In the genomic region with DNA sequence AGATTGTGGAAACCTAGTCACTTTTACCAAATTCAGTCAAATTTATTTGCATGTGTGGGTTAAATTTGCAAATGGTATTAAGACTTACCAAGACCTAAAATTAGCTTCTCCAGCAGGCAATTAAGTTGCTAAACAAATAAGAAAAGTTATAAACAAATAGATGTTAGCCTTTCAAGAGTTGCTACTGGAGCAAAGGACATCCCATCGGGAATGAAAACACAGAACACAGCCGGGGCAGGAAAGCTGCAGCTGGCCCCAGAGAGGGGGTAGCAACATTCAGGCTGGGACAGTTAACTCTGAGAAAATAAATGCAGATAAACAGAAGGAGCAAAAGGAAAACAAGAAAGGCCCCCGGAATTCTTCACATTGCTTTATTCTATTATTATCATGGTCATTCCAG, we compare ENCODE assay signal across 24 mouse cellular contexts. TPM values are rescaled to one million over a fixed set of nuclear protein-coding genes. Genes with fewer than 3 reads are reported as not detected.
DNase-seq lines count a peak whose midpoint lies in the region; ATAC-seq and TF ChIP-seq lines count a peak whose summit lies in the region.
"Had no signal": no experiment of that assay in that cellular context is flagged by ENCODE, and none has a peak within 500 bp of the region (broad histone marks: within the 10 kb centered on the region; RNA-seq: fewer than 3 reads in every experiment).

No protein-coding gene starts in this region.

- no peak for TF ChIP-seq CTCF in lung, embryonic 14.5 days (IDR thresholded peaks at IDR 0.05; ENCODE audit: low read depth)
- no peak for TF ChIP-seq CTCF in cerebellum, adult 2 months (IDR thresholded peaks at IDR 0.05; ENCODE audit: borderline replicate concordance, insufficient read depth, low read depth, low read length)

- no peaks in the 10 kb centered on the region for H3K9me3 ChIP-seq in lung, embryonic 14.5 days (ENCODE audit: low read depth, low read length)
- H3K9me3 ChIP-seq: forebrain, embryonic 10.5 days; forebrain, embryonic 13.5 days; hindbrain, embryonic 10.5 days; hindbrain, embryonic 13.5 days had no signal

- H3K4me1 ChIP-seq in lung, embryonic 14.5 days (ENCODE audit: insufficient read depth) = peaks cover 8% of the 10 kb centered on the region; the same call in 1 of the 2 replicates
- H3K4me1 ChIP-seq in cerebellum, adult 2 months (ENCODE audit: control insufficient read depth, insufficient read depth, low read length) = no peaks in the 10 kb centered on the region

- no peaks in the 10 kb centered on the region for H3K36me3 ChIP-seq in lung, embryonic 14.5 days (ENCODE audit: insufficient read depth)
- H3K36me3 ChIP-seq: forebrain, embryonic 10.5 days; hindbrain, embryonic 10.5 days; hindbrain, embryonic 13.5 days had no signal

- no peak for ATAC-seq in lung, embryonic 14.5 days (ENCODE audit: insufficient read depth)
- ATAC-seq: activated CD4-positive, CD25-positive, alpha-beta regulatory T cell, adult 4 months; forebrain, embryonic 13.5 days; forebrain, embryonic 16.5 days; hindbrain, embryonic 16.5 days had no signal

- H3K27me3 ChIP-seq in lung, embryonic 14.5 days (ENCODE audit: insufficient read depth, low read length) = no peaks in the 10 kb centered on the region
- H3K27me3 ChIP-seq in cerebellum, adult 2 months (ENCODE audit: control insufficient read depth, insufficient read depth, low read length) = no peaks in the 10 kb centered on the region
- H3K27me3 ChIP-seq: forebrain, embryonic 13.5 days; hindbrain, embryonic 13.5 days had no signal

- no peak overlapping the region for H3K4me2 ChIP-seq in lung, embryonic 14.5 days
- H3K4me2 ChIP-seq: forebrain, embryonic 13.5 days; heart, embryonic 11.5 days; hindbrain, embryonic 13.5 days had no signal

- 13% methylated on average over 3 of the region's 3 CpGs for WGBS in lung, embryonic 14.5 days
- 64% methylated on average over 3 of the region's 3 CpGs for WGBS in cerebellum, adult 2 months

- peak overlapping the region; percentile 67 for H3K27ac ChIP-seq in lung, embryonic 14.5 days (ENCODE audit: low read depth)
- no peak overlapping the region for H3K27ac ChIP-seq in cerebellum, adult 2 months (ENCODE audit: insufficient read depth, low read length)
- H3K27ac ChIP-seq: forebrain, embryonic 10.5 days; forebrain, embryonic 13.5 days; hindbrain, embryonic 10.5 days; hindbrain, embryonic 13.5 days had no signal

- no peak overlapping the region for H3K4me3 ChIP-seq in lung, embryonic 14.5 days (ENCODE audit: low read depth, low read length)
- H3K4me3 ChIP-seq in cerebellum, adult 2 months (replicated peaks; ENCODE audit: insufficient read depth, low read depth, low read length) = no peak overlapping the region
- H3K4me3 ChIP-seq: forebrain, embryonic 10.5 days; forebrain, embryonic 13.5 days; hindbrain, embryonic 10.5 days; hindbrain, embryonic 13.5 days had no signal

- DNase-seq in heart, adult 11 months = peak; percentile 68
- no peak for DNase-seq in heart, postnatal 4 days
- DNase-seq in lung, embryonic 14.5 days = peak; percentile 62
- no peak for DNase-seq in lung, postnatal 36 days
- DNase-seq in lung, postnatal 10 days = peak; percentile 29
- DNase-seq in lung, postnatal 14 days = no peak
- DNase-seq in cerebellum, adult 2 months = no peak
- DNase-seq: adrenal gland, postnatal 10 days; adrenal gland, postnatal 36 days; cerebellum, adult 11 months; cerebellum, adult 8-10 months; cerebellum, postnatal 10 days; cerebellum, postnatal 36 days; gastrocnemius, postnatal 10 days; gastrocnemius, postnatal 36 days had no signal

- no peak overlapping the region for H3K9ac ChIP-seq in lung, embryonic 14.5 days
- H3K9ac ChIP-seq: forebrain, embryonic 13.5 days; hindbrain, embryonic 13.5 days had no signal

- TF ChIP-seq POLR2A in cerebellum, adult 2 months (IDR thresholded peaks at IDR 0.05; ENCODE audit: borderline replicate concordance, insufficient read depth, low read length) = no peak

RNA-seq across cellular contexts. Expression of a gene that starts 57.3 kb away (rescaled TPM):
- total RNA-seq in heart, postnatal 4 days (2021) = under 1 TPM; 0.43 to 0.81 TPM
- polyA plus RNA-seq in lung, embryonic 14.5 days (2014; fragmentation: Nextera tagmentation; extraction: Ambion mirVana) = 0.28 and 0.65 TPM in 2 replicates
- polyA plus RNA-seq in cerebellum, adult 2 months (2012; rRNA removed) = 0.26 and 0.38 TPM in 2 replicates
- total RNA-seq: granulocyte monocyte progenitor cell, adult 5-6 weeks had no signal
- polyA plus RNA-seq: activated CD4-positive, CD25-positive, alpha-beta regulatory T cell, adult 4 months had no signal

Comparison
In these comparisons a context has a peak if more than half of its experiments do, and no peak if none do; other contexts are left out.
1. DNase-seq: peak in heart, adult 11 months (single experiment), lung, embryonic 14.5 days (single experiment) and lung, postnatal 10 days (single experiment); none in heart, postnatal 4 days (single experiment), lung, postnatal 36 days (single experiment), lung, postnatal 14 days (single experiment) and cerebellum, adult 2 months (0 of 2).